ENCODE assay signal across 17 mouse cellular contexts in the genomic region with DNA sequence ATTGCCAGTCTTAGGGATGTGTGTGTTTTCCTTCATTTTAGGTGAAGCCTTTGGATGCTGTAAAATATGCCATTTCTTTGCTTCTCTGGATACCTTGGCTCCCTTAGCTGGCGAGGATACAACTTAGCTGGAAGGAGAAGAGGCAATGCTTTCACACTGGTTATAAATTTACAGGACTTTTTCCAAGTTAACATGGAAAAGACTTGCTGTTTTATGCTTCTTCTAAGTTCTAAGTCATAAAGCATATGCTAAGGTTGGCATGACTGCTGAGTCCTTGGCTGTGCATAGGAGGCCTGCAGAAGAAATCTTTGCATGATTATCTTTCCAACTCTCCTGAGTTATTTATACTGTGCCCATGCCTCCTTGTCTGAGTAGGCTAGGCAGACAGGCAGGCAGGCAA. TPM values are rescaled to one million over a fixed set of nuclear protein-coding genes. Genes with fewer than 3 reads are reported as not detected.
DNase-seq lines count a peak whose midpoint lies in the region; ATAC-seq lines count a peak whose summit lies in the region.
"Had no signal": no experiment of that assay in that cellular context is flagged by ENCODE, and none has a peak within 500 bp of the region (broad histone marks: within the 10 kb centered on the region; RNA-seq: fewer than 3 reads in every experiment).

No protein-coding gene starts in this region.

- no peak overlapping the region for H3K4me3 ChIP-seq in embryonic facial prominence, embryonic 14.5 days (ENCODE audit: low read depth, low read length)
- no peak overlapping the region for H3K4me3 ChIP-seq in embryonic facial prominence, embryonic 10.5 days
- H3K4me3 ChIP-seq in heart, embryonic 12.5 days = no peak overlapping the region
- H3K4me3 ChIP-seq: hindbrain, embryonic 13.5 days; limb, embryonic 13.5 days; lung, embryonic 15.5 days; neural tube, embryonic 13.5 days had no signal

- H3K36me3 ChIP-seq in embryonic facial prominence, embryonic 14.5 days (ENCODE audit: control insufficient read depth, insufficient read depth, low read length) = no peaks in the 10 kb centered on the region
- H3K36me3 ChIP-seq in embryonic facial prominence, embryonic 10.5 days (replicated peaks) = no peaks in the 10 kb centered on the region
- no peaks in the 10 kb centered on the region for H3K36me3 ChIP-seq in heart, embryonic 12.5 days
- H3K36me3 ChIP-seq: limb, embryonic 13.5 days; lung, embryonic 15.5 days; neural tube, embryonic 13.5 days had no signal

- H3K27me3 ChIP-seq in embryonic facial prominence, embryonic 14.5 days (replicated peaks; ENCODE audit: control insufficient read depth, insufficient read depth, low read length) = no peaks in the 10 kb centered on the region
- no peaks in the 10 kb centered on the region for H3K27me3 ChIP-seq in embryonic facial prominence, embryonic 10.5 days (replicated peaks; ENCODE audit: low read depth, poor library complexity, severe bottlenecking)
- H3K27me3 ChIP-seq in heart, embryonic 12.5 days (replicated peaks) = no peaks in the 10 kb centered on the region
- H3K27me3 ChIP-seq: CH12.LX; hindbrain, embryonic 13.5 days; limb, embryonic 13.5 days; lung, embryonic 15.5 days; neural tube, embryonic 13.5 days had no signal

- H3K4me1 ChIP-seq in embryonic facial prominence, embryonic 14.5 days (ENCODE audit: control insufficient read depth, insufficient read depth, low read length) = no peaks in the 10 kb centered on the region
- no peaks in the 10 kb centered on the region for H3K4me1 ChIP-seq in embryonic facial prominence, embryonic 10.5 days
- peaks cover 5% of the 10 kb centered on the region; the same call in 1 of the 2 replicates for H3K4me1 ChIP-seq in heart, embryonic 12.5 days (replicated peaks)
- H3K4me1 ChIP-seq: hindbrain, embryonic 13.5 days; limb, embryonic 13.5 days; lung, embryonic 15.5 days; neural tube, embryonic 13.5 days had no signal

- no peaks in the 10 kb centered on the region for H3K9me3 ChIP-seq in embryonic facial prominence, embryonic 14.5 days (ENCODE audit: control insufficient read depth, low read length)
- H3K9me3 ChIP-seq in embryonic facial prominence, embryonic 10.5 days = no peaks in the 10 kb centered on the region
- H3K9me3 ChIP-seq in heart, embryonic 12.5 days (replicated peaks) = no peaks in the 10 kb centered on the region
- H3K9me3 ChIP-seq: hindbrain, embryonic 13.5 days; limb, embryonic 13.5 days; lung, embryonic 15.5 days; neural tube, embryonic 13.5 days had no signal

- no peak for ATAC-seq in embryonic facial prominence, embryonic 14.5 days (ENCODE audit: low read depth)
- no peak for ATAC-seq in heart, embryonic 12.5 days (ENCODE audit: insufficient number of reproducible peaks, low FRiP score)

- H3K4me2 ChIP-seq in embryonic facial prominence, embryonic 14.5 days (ENCODE audit: low read depth, low read length) = no peak overlapping the region
- no peak overlapping the region for H3K4me2 ChIP-seq in heart, embryonic 12.5 days
- H3K4me2 ChIP-seq: hindbrain, embryonic 13.5 days; limb, embryonic 13.5 days; lung, embryonic 15.5 days; neural tube, embryonic 13.5 days had no signal

- H3K27ac ChIP-seq in embryonic facial prominence, embryonic 14.5 days (replicated peaks; ENCODE audit: low read depth, low read length) = no peak overlapping the region
- no peak overlapping the region for H3K27ac ChIP-seq in embryonic facial prominence, embryonic 10.5 days (replicated peaks)
- no peak overlapping the region for H3K27ac ChIP-seq in heart, embryonic 12.5 days (ENCODE audit: poor library complexity, severe bottlenecking)
- H3K27ac ChIP-seq: hindbrain, embryonic 13.5 days; limb, embryonic 13.5 days; lung, embryonic 15.5 days; neural tube, embryonic 13.5 days had no signal

- 71% methylated on average over 1 of the region's 1 CpGs for WGBS in embryonic facial prominence, embryonic 14.5 days
- 89% methylated on average over 1 of the region's 1 CpGs for WGBS in embryonic facial prominence, embryonic 10.5 days
- 81% methylated on average over 1 of the region's 1 CpGs for WGBS in heart, embryonic 12.5 days

- H3K9ac ChIP-seq in embryonic facial prominence, embryonic 14.5 days (ENCODE audit: low read depth, low read length) = no peak overlapping the region
- H3K9ac ChIP-seq in heart, embryonic 12.5 days = no peak overlapping the region
- H3K9ac ChIP-seq: hindbrain, embryonic 13.5 days; limb, embryonic 13.5 days; lung, embryonic 15.5 days; neural tube, embryonic 13.5 days had no signal

- peak; percentile 13 for DNase-seq in embryonic facial prominence, embryonic 14.5 days (ENCODE audit: low spot score)
- no peak for DNase-seq in embryonic facial prominence, embryonic 10.5 days (ENCODE audit: low spot score)
- DNase-seq in heart, adult 11 months = peak; percentile 22
- peak; percentile 74 for DNase-seq in brain, embryonic 18.5 days (ENCODE audit: low read depth, low spot score)
- peak; percentile 23 for DNase-seq in right cerebral cortex, postnatal 14 days
- no peak for DNase-seq in Muller cell, postnatal 12 days (ENCODE audit: inconsistent ontology term)
- no peak for DNase-seq in spleen, adult 12 weeks (ENCODE audit: low spot score)
- DNase-seq: cerebellum, adult 18-20 months; heart, adult 18-20 months; kidney, adult 11 months; thymus, adult 2 months had no signal

RNA-seq across cellular contexts. Expression of a gene that starts 49.3 kb away (rescaled TPM):
- 33.0 and 34.7 TPM in 2 replicates for polyA plus RNA-seq in embryonic facial prominence, embryonic 14.5 days (2014; fragmentation: Nextera tagmentation; extraction: Ambion mirVana)
- 13.7 and 16.2 TPM in 2 replicates for polyA plus RNA-seq in embryonic facial prominence, embryonic 10.5 days (2016; fragmentation: Nextera tagmentation; extraction: Ambion mirVana)
- polyA plus RNA-seq in heart, embryonic 12.5 days (2016; fragmentation: Nextera tagmentation; extraction: Ambion mirVana) = 19.0 and 22.7 TPM in 2 replicates

Comparison
In these comparisons a context has a peak if more than half of its experiments do, and no peak if none do; other contexts are left out.
1. DNase-seq: peak in embryonic facial prominence, embryonic 14.5 days (single experiment), heart, adult 11 months (single experiment), brain, embryonic 18.5 days (single experiment) and right cerebral cortex, postnatal 14 days (single experiment); none in embryonic facial prominence, embryonic 10.5 days (single experiment), Muller cell, postnatal 12 days (single experiment) and spleen, adult 12 weeks (single experiment).